Comparison of ENCODE assay signal across 10 mouse cellular contexts in the genomic region with DNA sequence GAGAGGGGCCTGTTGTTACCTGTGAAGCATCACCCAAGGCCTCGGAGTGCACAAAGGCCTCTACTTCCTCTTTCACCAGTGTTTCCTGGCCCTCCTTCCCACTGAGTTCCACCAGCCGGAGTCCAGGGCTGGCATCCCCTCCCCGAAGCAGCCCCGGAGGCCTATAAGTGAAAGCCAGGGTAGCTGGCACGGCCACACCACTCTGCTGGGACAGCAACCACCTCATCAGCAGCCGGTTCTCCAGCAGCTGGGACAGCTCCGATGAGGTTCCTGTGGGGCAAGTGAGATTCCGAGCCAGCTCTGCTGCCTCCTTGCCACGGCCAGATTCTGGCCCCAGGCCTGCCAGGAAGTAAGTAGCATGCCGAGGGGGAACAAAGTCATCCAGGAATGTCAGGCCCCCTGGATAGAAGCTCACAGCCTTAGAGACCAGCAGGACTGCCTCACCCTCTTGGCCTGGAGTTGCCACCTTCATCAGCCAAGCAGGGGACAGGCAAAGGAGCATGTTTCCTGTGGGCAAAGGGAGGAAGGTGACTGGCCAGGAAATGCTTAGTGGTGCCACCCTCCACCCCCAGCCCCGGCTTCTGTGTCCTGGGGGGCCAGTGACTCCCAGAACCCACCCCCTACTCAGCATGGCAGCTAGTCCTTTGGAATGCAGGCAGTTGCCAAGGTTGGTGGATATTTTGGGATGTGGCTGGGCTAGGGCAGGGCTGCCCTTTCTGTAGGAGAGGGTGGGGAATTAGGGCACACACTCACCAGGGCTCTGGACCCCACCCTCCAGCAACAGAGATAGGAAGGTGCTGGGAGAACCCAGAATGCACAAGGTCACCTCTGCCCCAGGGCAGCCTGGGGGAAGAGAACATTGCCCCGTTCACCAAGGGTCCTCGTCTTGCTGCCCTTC. TPM values are rescaled to one million over a fixed set of nuclear protein-coding genes. Genes with fewer than 3 reads are reported as not detected.
A peak's percentile ranks its signal among the peaks of the same experiment; 100 is the strongest.
DNase-seq lines count a peak whose midpoint lies in the region; ATAC-seq and TF ChIP-seq lines count a peak whose summit lies in the region.
"Had no signal": no experiment of that assay in that cellular context is flagged by ENCODE, and none has a peak within 500 bp of the region (broad histone marks: within the 10 kb centered on the region; RNA-seq: fewer than 3 reads in every experiment).

No protein-coding gene starts in this region.

- intact Hi-C loops in left cerebral cortex, postnatal 14 days (cut with DNase I), result loop anchor here (5.0 kb wide), 1 partner anchor 56 kb away; no protein-coding TSS in a partner anchor

- H3K4me1 ChIP-seq in intestine, embryonic 16.5 days (ENCODE audit: control insufficient read depth, insufficient read depth, low read length), result peaks cover 20% of the 10 kb centered on the region
- H3K4me1 ChIP-seq in intestine, postnatal 0 days (replicated peaks; ENCODE audit: control insufficient read depth, insufficient read depth, low read length), result peaks cover 9% of the 10 kb centered on the region; the same call in 1 of the 2 replicates
- H3K4me1 ChIP-seq in MEL (ENCODE audit: control insufficient read depth in 1 of 2, insufficient read depth in 2 of 2, low read length in 2 of 2), result peaks cover 0 to 8% of the 10 kb centered on the region in 2 experiments; a peak in 2 of 4 replicates
- H3K4me1 ChIP-seq in embryonic facial prominence, embryonic 15.5 days, result peaks cover 36% of the 10 kb centered on the region
- H3K4me1 ChIP-seq in limb, embryonic 13.5 days, result peaks cover 37% of the 10 kb centered on the region

- TF ChIP-seq CTCF in intestine, postnatal 0 days (IDR thresholded peaks at IDR 0.05; ENCODE audit: low read depth), result no peak
- no peak for TF ChIP-seq CTCF in MEL (IDR thresholded peaks at IDR 0.05 in 2 of 3, conservative IDR thresholded peaks at IDR 0.05 in 1 of 3; ENCODE audit: control insufficient read depth in 1 of 3, insufficient read depth in 1 of 3, low read depth in 2 of 3, low read length in 3 of 3, poor library complexity in 1 of 3, severe bottlenecking in 1 of 3)

- no peaks in the 10 kb centered on the region for H3K36me3 ChIP-seq in intestine, embryonic 16.5 days (ENCODE audit: control insufficient read depth, insufficient read depth, low read length)
- H3K36me3 ChIP-seq in intestine, postnatal 0 days (ENCODE audit: control insufficient read depth, insufficient read depth), result no peaks in the 10 kb centered on the region
- peaks cover 0 to 4% of the 10 kb centered on the region in 2 experiments; a peak in 2 of 4 replicates for H3K36me3 ChIP-seq in MEL (ENCODE audit: control insufficient read depth in 1 of 2, insufficient read depth in 2 of 2, low read length in 2 of 2)
- H3K36me3 ChIP-seq in embryonic facial prominence, embryonic 15.5 days, result no peaks in the 10 kb centered on the region
- no peaks in the 10 kb centered on the region for H3K36me3 ChIP-seq in limb, embryonic 13.5 days
- H3K36me3 ChIP-seq: limb, embryonic 12.5 days had no signal

- H3K79me2 ChIP-seq in MEL (ENCODE audit: control insufficient read depth, insufficient read depth, low read length, poor library complexity), result no peaks in the 10 kb centered on the region; the same call in 1 of the 2 replicates

- H3K4me3 ChIP-seq in intestine, embryonic 16.5 days (ENCODE audit: low read length), result no peak overlapping the region
- no peak overlapping the region for H3K4me3 ChIP-seq in intestine, postnatal 0 days (ENCODE audit: low read depth, low read length)
- no peak overlapping the region for H3K4me3 ChIP-seq in MEL (ENCODE audit: control insufficient read depth in 1 of 2, insufficient read depth in 1 of 2, low read depth in 2 of 2, low read length in 2 of 2)
- H3K4me3 ChIP-seq in embryonic facial prominence, embryonic 15.5 days (replicated peaks), result no peak overlapping the region
- H3K4me3 ChIP-seq in limb, embryonic 13.5 days, result no peak overlapping the region
- H3K4me3 ChIP-seq: erythroblast, embryonic 14.5 days; limb, embryonic 12.5 days had no signal

- no peak for TF ChIP-seq EP300 in MEL (IDR thresholded peaks at IDR 0.05; ENCODE audit: low read depth in 1 of 2, low read length in 2 of 2)

- ATAC-seq in intestine, embryonic 16.5 days, result no peak
- no peak for ATAC-seq in intestine, postnatal 0 days
- no peak for ATAC-seq in embryonic facial prominence, embryonic 15.5 days (ENCODE audit: insufficient number of reproducible peaks, low FRiP score, low TSS enrichment, low read depth)
- ATAC-seq in limb, embryonic 13.5 days (ENCODE audit: low FRiP score, low read depth), result no peak

- peak; percentile 20 for DNase-seq in MEL (ENCODE audit: low read depth, low spot score)
- DNase-seq in embryo, embryonic 9.5 days (ENCODE audit: extremely low spot score), result no peak
- no peak for DNase-seq in urinary bladder, postnatal 14 days (ENCODE audit: low spot score)
- no peak for DNase-seq in left cerebral cortex, postnatal 14 days (ENCODE audit: low spot score in 2 of 2)

- no peak overlapping the region for H3K4me2 ChIP-seq in intestine, embryonic 16.5 days (ENCODE audit: low read depth, low read length)
- H3K4me2 ChIP-seq in intestine, postnatal 0 days (replicated peaks; ENCODE audit: low read depth), result no peak overlapping the region
- no peak overlapping the region for H3K4me2 ChIP-seq in embryonic facial prominence, embryonic 15.5 days (replicated peaks)
- no peak overlapping the region for H3K4me2 ChIP-seq in limb, embryonic 13.5 days (replicated peaks)
- H3K4me2 ChIP-seq: limb, embryonic 12.5 days had no signal

- WGBS in intestine, embryonic 16.5 days, result 58% methylated on average over 13 of the region's 13 CpGs
- WGBS in intestine, postnatal 0 days, result 66% methylated on average over 13 of the region's 13 CpGs
- 56% methylated on average over 13 of the region's 13 CpGs for WGBS in embryonic facial prominence, embryonic 15.5 days
- WGBS in limb, embryonic 13.5 days, result 66% methylated on average over 13 of the region's 13 CpGs

- TF ChIP-seq RAD21 in MEL (IDR thresholded peaks at IDR 0.05; ENCODE audit: low read depth, low read length), result no peak

- H3K9me3 ChIP-seq in intestine, embryonic 16.5 days (ENCODE audit: control insufficient read depth, low read length), result no peaks in the 10 kb centered on the region
- no peaks in the 10 kb centered on the region for H3K9me3 ChIP-seq in intestine, postnatal 0 days (ENCODE audit: control insufficient read depth)
- no peaks in the 10 kb centered on the region for H3K9me3 ChIP-seq in MEL (replicated peaks; ENCODE audit: insufficient read depth, low read length)
- no peaks in the 10 kb centered on the region for H3K9me3 ChIP-seq in embryonic facial prominence, embryonic 15.5 days (replicated peaks)
- H3K9me3 ChIP-seq in limb, embryonic 13.5 days, result no peaks in the 10 kb centered on the region
- H3K9me3 ChIP-seq: limb, embryonic 12.5 days had no signal

- peak overlapping the region; percentile 22; the same call in 1 of the 2 replicates for H3K9ac ChIP-seq in intestine, embryonic 16.5 days (ENCODE audit: low read depth, low read length)
- H3K9ac ChIP-seq in intestine, postnatal 0 days (ENCODE audit: low read depth, low read length), result no peak overlapping the region
- no peak overlapping the region for H3K9ac ChIP-seq in MEL (ENCODE audit: control insufficient read depth, low read depth, low read length, poor library complexity, severe bottlenecking)
- no peak overlapping the region for H3K9ac ChIP-seq in embryonic facial prominence, embryonic 15.5 days
- peak overlapping the region; percentile 45 for H3K9ac ChIP-seq in limb, embryonic 13.5 days

- H3K27ac ChIP-seq in intestine, embryonic 16.5 days (ENCODE audit: low read length), result no peak overlapping the region
- no peak overlapping the region for H3K27ac ChIP-seq in intestine, postnatal 0 days (ENCODE audit: low read depth, low read length)
- H3K27ac ChIP-seq in MEL (ENCODE audit: control insufficient read depth, low read depth, low read length), result no peak overlapping the region
- H3K27ac ChIP-seq in embryonic facial prominence, embryonic 15.5 days (replicated peaks), result peak overlapping the region; percentile 65
- H3K27ac ChIP-seq in limb, embryonic 13.5 days, result no peak overlapping the region
- H3K27ac ChIP-seq: limb, embryonic 12.5 days had no signal

- H3K27me3 ChIP-seq in intestine, embryonic 16.5 days (replicated peaks; ENCODE audit: control insufficient read depth, insufficient read depth, low read length), result no peaks in the 10 kb centered on the region
- H3K27me3 ChIP-seq in intestine, postnatal 0 days (replicated peaks; ENCODE audit: control insufficient read depth, insufficient read depth, low read length), result no peaks in the 10 kb centered on the region
- H3K27me3 ChIP-seq in MEL (ENCODE audit: control insufficient read depth in 1 of 2, insufficient read depth in 2 of 2, low read length in 2 of 2), result no peaks in the 10 kb centered on the region
- H3K27me3 ChIP-seq in embryonic facial prominence, embryonic 15.5 days, result no peaks in the 10 kb centered on the region
- H3K27me3 ChIP-seq in limb, embryonic 13.5 days, result no peaks in the 10 kb centered on the region

- TF ChIP-seq POLR2A in MEL (IDR thresholded peaks at IDR 0.05; ENCODE audit: control insufficient read depth in 1 of 2, insufficient read depth in 1 of 2, low read depth in 1 of 2, low read length in 2 of 2, poor library complexity in 1 of 2), result no peak

RNA-seq across cellular contexts. Expression of a gene that starts 3.6 kb away (rescaled TPM):
- 1.3 and 1.4 TPM in 2 replicates for polyA plus RNA-seq in intestine, embryonic 16.5 days (2015; fragmentation: Nextera tagmentation; extraction: Ambion mirVana)
- 0.90 TPM in 2 replicates for polyA plus RNA-seq in intestine, postnatal 0 days (2015; fragmentation: Nextera tagmentation; extraction: Ambion mirVana)
- 0.39 and 0.81 TPM in 2 replicates for total RNA-seq in MEL (2012; rRNA removed)
- polyA plus RNA-seq in MEL (2012; ENCODE audit: insufficient read depth in 1 of 2, insufficient read length in 2 of 2, low read depth in 1 of 2, low replicate concordance in 2 of 2, missing spikeins in 1 of 2), result under 1 TPM in 1 of 2 experiments, not detected in 1; 0.63 TPM
- polyA plus RNA-seq in embryonic facial prominence, embryonic 15.5 days (2015; fragmentation: Nextera tagmentation; extraction: Ambion mirVana), result 3.4 and 5.4 TPM in 2 replicates
- polyA plus RNA-seq in limb, embryonic 13.5 days (2015; fragmentation: Nextera tagmentation; extraction: Ambion mirVana), result 2.2 and 2.5 TPM in 2 replicates
- 1 to 10 TPM; 3.8 to 5.9 TPM for total RNA-seq in left cerebral cortex, postnatal 14 days (2021)
- polyA plus RNA-seq: erythroblast, embryonic 14.5 days had no signal

RNA-seq across cellular contexts. Expression of a gene that starts 8.5 kb away (rescaled TPM):
- 43.9 and 49.7 TPM in 2 replicates for polyA plus RNA-seq in intestine, embryonic 16.5 days (2015; fragmentation: Nextera tagmentation; extraction: Ambion mirVana)
- 33.9 and 35.1 TPM in 2 replicates for polyA plus RNA-seq in intestine, postnatal 0 days (2015; fragmentation: Nextera tagmentation; extraction: Ambion mirVana)
- total RNA-seq in MEL (2012; rRNA removed), result 7.4 and 8.7 TPM in 2 replicates
- polyA plus RNA-seq in MEL (2012; ENCODE audit: insufficient read depth in 1 of 2, insufficient read length in 2 of 2, low read depth in 1 of 2, low replicate concordance in 2 of 2, missing spikeins in 1 of 2), result 10 to 100 TPM in 1 of 2 experiments, not detected in 1; 19.8 TPM
- 66.2 and 70.4 TPM in 2 replicates for polyA plus RNA-seq in embryonic facial prominence, embryonic 15.5 days (2015; fragmentation: Nextera tagmentation; extraction: Ambion mirVana)
- polyA plus RNA-seq in limb, embryonic 13.5 days (2015; fragmentation: Nextera tagmentation; extraction: Ambion mirVana), result 63.9 and 65.7 TPM in 2 replicates
- 10 to 100 TPM; 39.5 to 39.9 TPM for total RNA-seq in left cerebral cortex, postnatal 14 days (2021)

RNA-seq across cellular contexts. Expression of a gene that starts 18.2 kb away (rescaled TPM):
- polyA plus RNA-seq in intestine, embryonic 16.5 days (2015; fragmentation: Nextera tagmentation; extraction: Ambion mirVana), result 5.8 and 6.7 TPM in 2 replicates
- polyA plus RNA-seq in intestine, postnatal 0 days (2015; fragmentation: Nextera tagmentation; extraction: Ambion mirVana), result 2.7 and 3.4 TPM in 2 replicates
- 75.7 and 80.3 TPM in 2 replicates for total RNA-seq in MEL (2012; rRNA removed)
- 10 to 100 TPM in 1 of 2 experiments, not detected in 1; 67.9 TPM for polyA plus RNA-seq in MEL (2012; ENCODE audit: insufficient read depth in 1 of 2, insufficient read length in 2 of 2, low read depth in 1 of 2, low replicate concordance in 2 of 2, missing spikeins in 1 of 2)
- polyA plus RNA-seq in embryonic facial prominence, embryonic 15.5 days (2015; fragmentation: Nextera tagmentation; extraction: Ambion mirVana), result 4.8 and 6.2 TPM in 2 replicates
- polyA plus RNA-seq in limb, embryonic 13.5 days (2015; fragmentation: Nextera tagmentation; extraction: Ambion mirVana), result 2.7 and 3.6 TPM in 2 replicates
- total RNA-seq in left cerebral cortex, postnatal 14 days (2021), result 1 to 10 TPM; 1.0 to 1.5 TPM

RNA-seq across cellular contexts. Expression of a gene that starts 19.4 kb away (rescaled TPM):
- 3.6 and 4.0 TPM in 2 replicates for polyA plus RNA-seq in intestine, embryonic 16.5 days (2015; fragmentation: Nextera tagmentation; extraction: Ambion mirVana)
- polyA plus RNA-seq in intestine, postnatal 0 days (2015; fragmentation: Nextera tagmentation; extraction: Ambion mirVana), result 2.0 and 2.3 TPM in 2 replicates
- 14.0 and 15.2 TPM in 2 replicates for total RNA-seq in MEL (2012; rRNA removed)
- 10 to 100 TPM in 1 of 2 experiments, not detected in 1; 15.5 TPM for polyA plus RNA-seq in MEL (2012; ENCODE audit: insufficient read depth in 1 of 2, insufficient read length in 2 of 2, low read depth in 1 of 2, low replicate concordance in 2 of 2, missing spikeins in 1 of 2)
- 3.6 and 5.1 TPM in 2 replicates for polyA plus RNA-seq in embryonic facial prominence, embryonic 15.5 days (2015; fragmentation: Nextera tagmentation; extraction: Ambion mirVana)
- polyA plus RNA-seq in limb, embryonic 13.5 days (2015; fragmentation: Nextera tagmentation; extraction: Ambion mirVana), result 1.3 and 2.7 TPM in 2 replicates
- 1 to 10 TPM; 1.6 to 1.8 TPM for total RNA-seq in left cerebral cortex, postnatal 14 days (2021)

RNA-seq across cellular contexts. Expression of a gene that starts 20.2 kb away (rescaled TPM):
- 759 and 799 TPM in 2 replicates for polyA plus RNA-seq in intestine, embryonic 16.5 days (2015; fragmentation: Nextera tagmentation; extraction: Ambion mirVana)
- 370 and 382 TPM in 2 replicates for polyA plus RNA-seq in intestine, postnatal 0 days (2015; fragmentation: Nextera tagmentation; extraction: Ambion mirVana)
- 437 and 453 TPM in 2 replicates for total RNA-seq in MEL (2012; rRNA removed)
- 100 to 1,000 TPM; 455 to 505 TPM for polyA plus RNA-seq in MEL (2012; ENCODE audit: insufficient read depth in 1 of 2, insufficient read length in 2 of 2, low read depth in 1 of 2, low replicate concordance in 2 of 2, missing spikeins in 1 of 2)
- 745 and 794 TPM in 2 replicates for polyA plus RNA-seq in embryonic facial prominence, embryonic 15.5 days (2015; fragmentation: Nextera tagmentation; extraction: Ambion mirVana)
- polyA plus RNA-seq in limb, embryonic 13.5 days (2015; fragmentation: Nextera tagmentation; extraction: Ambion mirVana), result 817 and 858 TPM in 2 replicates
- 100 to 1,000 TPM; 323 to 336 TPM for total RNA-seq in left cerebral cortex, postnatal 14 days (2021)

Comparison
In these comparisons a context has a peak if more than half of its experiments do, and no peak if none do; other contexts are left out.
1. H3K9ac ChIP-seq: peak in intestine, embryonic 16.5 days (single experiment) and limb, embryonic 13.5 days (single experiment); none in intestine, postnatal 0 days (single experiment), MEL (single experiment) and embryonic facial prominence, embryonic 15.5 days (single experiment).